Mouse (Mus musculus) cerebellum, adult 9-10 months (tissue): ENCODE data around the gene Uba3.
A peak's percentile ranks its signal among the peaks of the same experiment; 100 is the strongest.

ENCODE experiments used
- DNase-seq: peaks from one replicate; pipeline ENCODE4 v3.0.0; 2022

Uba3 gene

DNA sequence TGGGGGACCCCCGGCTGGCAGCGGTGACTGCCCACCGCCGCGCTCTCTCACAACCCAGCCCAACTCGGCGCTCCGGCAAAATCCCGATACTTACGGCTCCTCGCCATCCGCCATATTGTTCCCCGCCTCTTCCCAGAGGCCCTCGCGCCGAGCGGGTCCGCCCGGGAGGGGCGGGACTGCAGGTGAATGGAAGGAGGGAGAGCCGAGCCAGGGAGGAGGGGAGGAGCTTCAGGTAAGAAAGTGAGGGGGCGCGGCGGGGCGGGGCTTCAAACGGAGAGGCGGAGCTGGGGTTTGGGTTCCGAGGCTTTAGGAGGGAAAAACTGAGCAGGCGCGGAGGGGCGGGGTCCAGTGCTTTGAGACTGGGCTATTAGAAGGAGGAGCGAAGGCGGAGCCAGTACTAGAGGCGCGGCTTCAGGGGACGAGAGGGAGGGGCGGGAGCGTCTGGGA, at the start of gene Uba3:
TSS of gene Uba3 (minus strand) at position 209 of the 447 bp plus-strand sequence.
- DNase-seq: peak; percentile 100

DNA sequence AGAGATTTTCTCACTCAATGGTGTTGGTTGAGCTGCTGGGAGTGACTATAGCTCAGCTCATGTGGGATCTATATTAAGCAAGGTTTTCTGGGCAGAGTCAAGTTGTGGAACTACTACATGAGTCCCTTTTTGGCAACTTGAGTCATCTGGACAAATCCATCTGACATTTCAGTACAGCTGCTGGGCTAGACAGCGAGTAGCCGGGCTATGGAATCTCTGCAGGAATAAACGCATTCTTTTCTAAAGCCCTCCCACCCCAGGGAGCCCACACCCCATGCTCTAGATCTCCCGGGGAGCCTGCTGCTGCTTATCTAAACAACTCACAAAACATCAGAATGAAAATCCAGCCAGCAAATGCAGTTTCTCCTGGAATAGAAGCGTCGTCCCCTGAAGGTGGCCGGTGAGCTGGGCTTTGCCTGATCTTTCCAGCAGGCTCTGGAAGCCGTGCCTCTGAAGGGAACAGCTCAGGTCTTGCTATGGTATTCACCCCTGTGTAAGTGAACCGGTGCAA, 47.3 kb upstream of the Uba3 start, which contains the start of gene Lmod3:
TSS of gene Lmod3 (minus strand) at position 49 of the 511 bp plus-strand sequence.
- no peak for DNase-seq

DNA sequence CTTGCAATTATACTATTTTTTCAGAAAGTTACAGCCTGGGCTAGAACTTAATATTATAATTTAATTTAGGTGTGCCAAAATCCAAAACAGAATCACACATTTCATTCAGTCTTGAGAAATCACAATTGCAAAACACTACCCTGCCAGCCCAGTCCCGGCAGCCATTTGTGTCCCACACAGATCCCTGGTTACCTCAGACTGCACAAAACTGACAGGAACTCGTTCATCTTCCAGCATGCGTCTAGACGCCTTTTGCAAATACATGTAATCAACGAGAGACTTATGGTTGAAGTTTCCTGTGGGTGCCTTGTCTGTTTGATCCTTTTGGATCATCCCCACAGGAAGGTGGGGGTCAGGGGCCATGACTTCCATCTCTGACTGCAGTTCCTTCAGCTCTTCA, 46.6 kb upstream of the Uba3 start:
- DNase-seq: no peak

- peak; percentile 43 for DNase-seq
Observed at GRCm38 (mm10) chr6:97250966-97251365, 45.5 kb upstream of the Uba3 start.

GRCm38 (mm10) chr6:97245200-97245599, 39.8 kb upstream of the Uba3 start:
- DNase-seq: no peak

GRCm38 (mm10) chr6:97242522-97242921, 37.1 kb upstream of the Uba3 start:
- no peak for DNase-seq

- DNase-seq: no peak
Observed at GRCm38 (mm10) chr6:97240092-97240491, 34.6 kb upstream of the Uba3 start.

DNA sequence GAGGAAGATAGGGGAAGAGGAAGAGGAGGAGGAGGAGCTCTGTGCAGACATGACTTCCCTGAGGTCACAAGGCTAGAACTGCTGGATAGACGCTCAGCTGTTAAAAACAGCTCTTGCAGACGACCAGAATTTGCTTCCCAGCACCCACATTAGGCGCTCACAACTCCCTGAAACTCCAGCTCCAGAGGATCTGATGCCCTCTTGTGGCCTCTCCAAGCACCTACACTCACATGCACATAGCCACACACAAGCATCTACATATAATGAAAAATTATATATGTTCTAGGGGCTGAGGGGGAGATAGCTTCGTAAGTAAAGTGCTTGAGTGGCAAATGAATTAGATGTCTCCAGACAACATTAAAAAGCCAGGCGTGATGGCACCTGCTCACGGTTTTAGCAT, 33.9 kb upstream of the Uba3 start:
- no peak for DNase-seq

DNA sequence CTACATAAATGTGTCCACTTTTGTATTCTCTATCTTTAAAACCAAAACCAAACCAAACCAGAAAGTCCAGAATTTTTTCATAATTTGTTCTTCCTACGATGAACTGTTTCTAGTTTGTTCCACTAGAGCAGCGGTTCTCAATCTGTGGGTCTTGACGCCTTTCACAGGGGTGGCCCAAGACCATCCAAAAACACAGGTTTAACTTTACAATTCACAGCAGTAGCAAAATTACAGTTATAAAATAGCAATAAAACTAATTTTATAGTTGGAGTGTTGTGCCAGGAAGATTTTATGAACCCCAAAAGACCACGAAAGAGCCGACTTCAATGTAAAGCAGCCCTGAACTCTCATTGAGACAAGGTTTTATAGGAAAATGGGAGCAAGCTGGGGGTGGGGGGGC, 30.6 kb upstream of the Uba3 start:
- DNase-seq: no peak

DNA sequence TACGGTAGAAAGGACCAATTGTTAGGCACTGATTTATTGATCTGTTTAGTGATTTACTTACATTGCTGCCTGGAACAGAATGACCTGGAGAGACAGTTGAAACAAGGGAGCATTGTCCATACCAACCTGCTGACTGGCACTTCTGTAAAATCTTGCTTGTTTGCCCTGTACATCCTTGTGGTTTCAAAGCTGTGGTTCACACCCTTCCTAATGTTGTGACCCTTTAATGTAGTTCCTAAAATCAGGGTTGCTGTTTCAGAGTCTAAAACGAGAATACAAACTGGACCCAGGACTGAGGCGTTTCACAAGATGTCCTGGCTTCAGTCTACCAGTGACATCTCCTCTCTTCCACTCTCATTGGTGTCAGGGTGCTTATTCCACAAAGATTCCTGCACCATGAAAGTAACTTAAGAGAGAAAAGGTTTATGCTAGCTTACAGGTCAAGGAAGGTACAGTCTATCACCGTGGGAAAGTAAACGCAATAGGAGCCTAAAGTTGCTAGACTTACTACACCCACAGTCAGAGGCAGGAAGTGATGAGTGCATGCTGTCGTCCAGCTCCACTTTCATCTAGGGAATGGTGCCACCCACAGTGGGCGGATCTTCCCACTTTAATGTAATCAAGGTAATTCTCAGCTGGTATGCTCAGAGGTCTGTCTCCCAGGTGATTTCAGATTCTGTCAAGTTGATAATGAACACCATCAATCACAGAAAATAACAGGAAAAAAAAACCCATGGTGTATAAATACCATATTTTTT, 29.6 kb upstream of the Uba3 start:
- no peak for DNase-seq

GRCm38 (mm10) chr6:97227067-97227847, 21.8 kb upstream of the Uba3 start:
- DNase-seq: no peak

- no peak for DNase-seq
Observed at GRCm38 (mm10) chr6:97226083-97226491, 20.6 kb upstream of the Uba3 start.

DNA sequence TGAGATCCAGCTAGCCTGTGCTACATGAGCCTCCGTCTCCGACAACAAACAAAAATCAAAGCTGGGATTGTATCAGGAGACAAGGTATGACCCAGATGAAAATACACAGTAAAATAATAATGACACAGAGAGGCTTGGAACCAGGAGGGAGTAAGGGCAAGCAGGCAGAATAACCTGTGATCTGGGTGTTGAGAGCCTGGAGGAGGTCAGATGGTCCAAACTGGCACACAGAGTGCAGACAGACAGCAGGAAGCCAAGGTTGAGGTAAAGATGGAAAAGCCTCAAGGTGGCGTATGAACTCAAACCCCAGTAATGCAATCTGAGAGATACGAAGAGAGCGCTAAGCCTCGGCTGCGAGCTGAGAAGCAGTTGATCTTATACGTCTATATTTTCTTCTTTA, 19.1 kb upstream of the Uba3 start:
- DNase-seq: peak; percentile 56

- no peak for DNase-seq
Observed at GRCm38 (mm10) chr6:97223566-97223965, 18.1 kb upstream of the Uba3 start.

GRCm38 (mm10) chr6:97222931-97223467, 17.6 kb upstream of the Uba3 start:
- DNase-seq: no peak

DNA sequence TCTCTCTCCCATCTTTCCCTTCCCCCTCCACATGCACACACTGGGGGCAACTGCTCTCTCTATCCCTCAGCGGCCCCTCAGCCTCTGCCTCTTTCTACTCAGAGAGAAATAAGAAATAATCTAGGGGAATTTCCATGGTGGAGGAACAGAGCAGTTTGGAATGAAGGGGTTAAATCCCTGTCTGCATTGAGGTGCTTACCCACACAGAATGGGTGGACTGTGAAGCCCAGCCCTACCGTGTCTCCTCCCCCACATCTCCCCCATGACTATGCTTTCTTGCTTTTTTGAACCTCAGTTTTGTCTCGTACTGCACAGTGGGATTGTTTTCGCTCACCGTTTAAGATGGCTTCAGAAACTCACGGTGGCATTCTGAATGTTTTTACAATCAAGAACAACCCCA, 16.9 kb upstream of the Uba3 start:
- DNase-seq: no peak

GRCm38 (mm10) chr6:97221205-97222025, 16.0 kb upstream of the Uba3 start:
- DNase-seq: no peak

GRCm38 (mm10) chr6:97220672-97221071, 15.2 kb upstream of the Uba3 start:
- DNase-seq: no peak

GRCm38 (mm10) chr6:97216154-97216821, 10.8 kb upstream of the Uba3 start:
- DNase-seq: no peak

GRCm38 (mm10) chr6:97211981-97212380, 6.5 kb upstream of the Uba3 start:
- peak; percentile 86 for DNase-seq

GRCm38 (mm10) chr6:97210962-97211601, 5.6 kb upstream of the Uba3 start:
- DNase-seq: peak; percentile 48
